Mouse (Mus musculus) cerebellum, adult 9-11 months (tissue): ENCODE data around the gene Arl8a.
"Not testable (repeated sequence)": the region's sequence is repeated elsewhere in the genome, so short reads cannot be mapped to it uniquely, and the experiment has no call there.

Experiments
- DNase-seq: peaks from one replicate; pipeline ENCODE4 v3.0.0; 2022

Gene Arl8a

GRCm38 (mm10) chr1:135146077-135146945 lies at the start of gene Arl8a:
Gene Arl8a, plus strand, starts transcription at chr1:135146824.
- peak; percentile 90 for DNase-seq

- no peak for DNase-seq
Measured at GRCm38 (mm10) chr1:135097441-135097840, 49.2 kb upstream of the Arl8a start.

- no peak for DNase-seq
Measured at GRCm38 (mm10) chr1:135098441-135098840, 48.2 kb upstream of the Arl8a start.

DNA sequence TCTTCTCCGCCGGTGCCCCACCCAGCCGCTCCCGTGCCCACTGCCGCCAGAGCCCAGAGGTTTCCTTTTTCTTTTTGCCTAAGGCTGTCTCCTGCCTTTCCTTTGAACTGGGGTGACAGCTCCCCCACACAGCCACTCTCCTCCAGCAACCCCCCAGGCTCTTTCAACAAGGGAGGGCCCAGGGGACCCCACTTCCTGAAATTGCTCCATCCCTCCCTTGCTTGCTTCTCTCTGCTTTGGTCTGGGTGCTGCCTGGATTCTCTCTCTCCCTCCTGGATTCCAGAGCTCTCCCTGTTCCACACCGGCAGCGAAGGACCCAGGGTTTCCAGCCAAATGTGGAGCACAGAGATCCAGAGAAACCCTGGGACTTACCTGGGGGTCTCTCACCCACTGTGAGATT lies 46.2 kb upstream of the Arl8a start:
- no peak for DNase-seq

GRCm38 (mm10) chr1:135105124-135105523 lies 41.5 kb upstream of the Arl8a start, which contains the start of gene Lgr6:
Gene Lgr6, minus strand, starts transcription at chr1:135105276.
- no peak for DNase-seq

GRCm38 (mm10) chr1:135105951-135106350 lies 40.7 kb upstream of the Arl8a start:
- no peak for DNase-seq

- DNase-seq, result no peak
Measured at GRCm38 (mm10) chr1:135108611-135109010, 38.0 kb upstream of the Arl8a start.

GRCm38 (mm10) chr1:135110075-135110474 lies 36.5 kb upstream of the Arl8a start:
- DNase-seq, result peak; percentile 58

- not testable (repeated sequence) for DNase-seq
Measured at GRCm38 (mm10) chr1:135111271-135111670, 35.4 kb upstream of the Arl8a start.

GRCm38 (mm10) chr1:135112661-135113060 lies 34.0 kb upstream of the Arl8a start:
- no peak for DNase-seq

- no peak for DNase-seq
Measured at GRCm38 (mm10) chr1:135124573-135125363, 21.9 kb upstream of the Arl8a start.

GRCm38 (mm10) chr1:135125990-135126389 lies 20.6 kb upstream of the Arl8a start:
- DNase-seq, result no peak

DNA sequence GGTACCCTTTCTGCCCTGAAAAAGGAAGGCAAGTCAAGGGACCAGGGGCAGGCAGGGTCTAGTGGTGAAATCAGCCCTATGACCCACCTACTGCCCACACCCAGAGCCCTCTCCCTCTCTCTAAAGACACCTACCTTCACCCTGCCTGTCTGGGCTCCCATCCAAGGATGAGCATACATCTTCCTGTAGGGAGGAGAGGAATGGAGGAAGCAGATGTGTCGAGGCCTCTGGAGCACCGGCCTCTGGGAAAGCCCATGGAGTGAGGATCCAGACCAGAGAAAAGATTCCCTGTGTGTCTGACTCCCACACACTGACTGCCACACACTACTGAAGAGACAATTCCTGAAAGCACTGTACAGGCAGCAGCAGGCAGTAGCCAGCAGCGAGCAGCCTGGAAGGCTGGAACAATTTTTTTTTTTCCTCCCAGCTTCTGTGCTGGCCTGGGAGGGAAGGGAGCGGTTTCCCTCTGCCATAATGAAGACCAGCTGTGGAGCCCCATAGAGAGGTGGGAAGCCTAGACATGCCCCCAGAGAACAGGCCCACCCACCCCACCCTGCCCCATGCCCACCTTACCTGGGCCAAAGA lies 20.1 kb upstream of the Arl8a start:
- DNase-seq, result no peak

GRCm38 (mm10) chr1:135128011-135128441 lies 18.6 kb upstream of the Arl8a start:
- DNase-seq, result no peak

DNA sequence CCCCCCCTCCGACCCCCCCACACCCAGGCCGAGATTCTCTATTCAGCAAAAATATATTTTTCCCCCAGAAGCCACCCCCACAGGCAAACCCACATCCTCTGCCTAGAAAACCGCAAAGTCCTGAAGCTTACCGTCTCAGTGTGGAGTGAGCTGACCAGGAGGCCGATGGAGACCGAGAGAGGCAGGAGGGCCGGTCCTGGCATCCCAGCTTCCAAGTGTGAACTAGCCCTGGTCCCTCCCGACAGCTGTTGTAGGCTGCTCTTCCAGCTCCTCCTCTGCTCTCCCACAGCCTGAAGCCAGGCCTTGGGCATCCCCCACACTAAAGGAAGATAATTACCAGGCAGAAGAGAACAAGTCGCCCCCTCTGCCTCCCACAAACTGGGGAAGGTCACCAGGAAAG lies 17.6 kb upstream of the Arl8a start:
- no peak for DNase-seq

DNA sequence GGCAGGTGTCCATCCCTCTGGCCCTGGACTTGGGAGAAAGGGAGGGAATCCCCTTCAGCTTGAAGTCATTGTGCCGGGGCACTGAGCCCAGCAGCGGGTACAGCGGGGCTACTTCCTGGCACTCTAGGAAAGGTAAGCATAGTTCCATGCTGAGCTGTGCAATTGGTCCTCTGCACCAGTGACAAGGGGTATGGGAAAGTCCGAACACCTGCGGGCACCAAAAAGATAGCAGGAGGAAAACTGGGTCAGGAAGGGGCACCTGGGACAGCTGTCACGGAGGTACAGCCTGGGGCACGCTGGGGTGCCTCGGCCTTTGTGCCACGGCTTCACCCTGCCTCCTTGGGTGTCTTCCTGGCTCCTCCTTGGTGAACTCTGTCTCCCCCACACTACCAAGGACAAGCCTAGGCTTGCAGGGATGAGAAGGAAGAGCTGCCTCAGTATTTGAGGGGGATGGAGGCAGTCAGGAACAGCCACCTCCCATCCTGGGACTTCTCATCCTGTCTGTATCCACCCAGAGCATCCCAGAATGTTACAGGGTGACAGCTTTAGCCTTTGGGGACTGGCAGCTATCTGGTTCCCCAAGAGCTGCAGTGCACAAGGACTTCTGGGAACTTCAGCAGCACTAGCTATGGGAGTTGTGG lies 17.0 kb upstream of the Arl8a start:
- no peak for DNase-seq

DNA sequence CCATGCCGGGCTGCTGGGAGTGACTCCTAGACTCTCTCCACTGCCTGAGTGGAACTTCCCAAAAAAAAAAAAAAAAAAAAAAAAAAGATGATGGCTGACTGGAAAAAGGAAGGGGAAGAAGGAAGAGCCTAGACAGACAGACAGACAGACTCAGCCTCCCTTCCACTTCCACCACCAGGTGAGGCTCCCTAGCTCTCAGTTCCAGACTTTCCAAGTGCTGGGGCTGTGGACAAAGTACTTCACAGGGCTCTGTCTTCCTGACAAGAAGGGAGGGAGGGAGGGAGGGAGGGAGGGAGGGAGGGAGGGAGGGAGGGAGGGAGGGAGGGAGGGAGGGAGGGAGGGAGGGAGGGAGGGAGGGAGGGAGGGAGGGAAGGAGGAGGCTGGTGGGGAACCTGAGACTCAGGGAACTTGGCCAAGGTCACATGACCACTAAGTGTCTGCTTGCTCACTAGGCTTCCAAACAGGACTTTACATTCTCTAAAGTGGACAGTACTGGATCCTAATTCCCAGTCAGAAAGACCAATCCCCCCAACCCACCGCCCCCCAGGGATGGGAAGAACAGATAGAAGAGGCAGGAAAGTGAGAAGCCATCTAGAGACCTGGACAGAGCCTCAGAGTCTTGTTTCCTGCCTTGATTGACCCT lies 16.1 kb upstream of the Arl8a start:
- DNase-seq, result no peak

GRCm38 (mm10) chr1:135131034-135131433 lies 15.6 kb upstream of the Arl8a start:
- DNase-seq, result no peak

- no peak for DNase-seq
Measured at GRCm38 (mm10) chr1:135131560-135131959, 15.1 kb upstream of the Arl8a start.

GRCm38 (mm10) chr1:135132473-135132872 lies 14.2 kb upstream of the Arl8a start, which contains the start of gene Ptpn7:
Gene Ptpn7, plus strand, starts transcription at chr1:135132700.
- DNase-seq, result peak; percentile 79

- DNase-seq, result no peak
Measured at GRCm38 (mm10) chr1:135132893-135133369, 13.7 kb upstream of the Arl8a start.
